Comparison of ENCODE assay signal across 30 mouse cellular contexts in genomic region chr13:89834485-89834884, GRCm38 (mm10).
DNase-seq lines count a peak whose midpoint lies in the region; ATAC-seq and TF ChIP-seq lines count a peak whose summit lies in the region.
"Had no signal": no experiment of that assay in that cellular context is flagged by ENCODE, and none has a peak within 500 bp of the region (broad histone marks: within the 10 kb centered on the region; RNA-seq: fewer than 3 reads in every experiment).

No protein-coding gene starts in this region.

- no peak for TF ChIP-seq CTCF in lung, postnatal 0 days (IDR thresholded peaks at IDR 0.05)
- no peak for TF ChIP-seq CTCF in MEL (IDR thresholded peaks at IDR 0.05 in 2 of 3, conservative IDR thresholded peaks at IDR 0.05 in 1 of 3; ENCODE audit: control insufficient read depth in 1 of 3, insufficient read depth in 1 of 3, low read depth in 2 of 3, low read length in 3 of 3, poor library complexity in 1 of 3, severe bottlenecking in 1 of 3)

- no peaks in the 10 kb centered on the region for H3K36me3 ChIP-seq in lung, postnatal 0 days (ENCODE audit: insufficient read depth, low read length)
- H3K36me3 ChIP-seq in MEL (ENCODE audit: control insufficient read depth in 1 of 2, insufficient read depth in 2 of 2, low read length in 2 of 2) = no peaks in the 10 kb centered on the region
- H3K36me3 ChIP-seq: embryonic facial prominence, embryonic 10.5 days; embryonic facial prominence, embryonic 13.5 days; forebrain, embryonic 12.5 days; heart, embryonic 12.5 days; heart, embryonic 15.5 days; hindbrain, embryonic 10.5 days; hindbrain, embryonic 13.5 days had no signal

- H3K27me3 ChIP-seq in lung, postnatal 0 days (replicated peaks; ENCODE audit: insufficient read depth, low read length) = no peaks in the 10 kb centered on the region
- no peaks in the 10 kb centered on the region for H3K27me3 ChIP-seq in MEL (ENCODE audit: control insufficient read depth in 1 of 2, insufficient read depth in 2 of 2, low read length in 2 of 2)
- H3K27me3 ChIP-seq: embryonic facial prominence, embryonic 13.5 days; forebrain, embryonic 12.5 days; heart, embryonic 12.5 days; heart, embryonic 15.5 days; hindbrain, embryonic 13.5 days; Patski had no signal

- ATAC-seq in lung, postnatal 0 days = no peak
- ATAC-seq in megakaryocyte, adult 5-6 weeks (ENCODE audit: poor library complexity, severe bottlenecking) = peak; percentile 89
- peak; percentile 83 for ATAC-seq in neutrophil, adult 5-6 weeks (ENCODE audit: extremely low read depth, insufficient number of reproducible peaks, low FRiP score, poor library complexity, severe bottlenecking)
- ATAC-seq: CD4-positive, CD25-positive, alpha-beta regulatory T cell, adult 4 months; forebrain, embryonic 16.5 days; hindbrain, embryonic 16.5 days; Patski had no signal

- TF ChIP-seq POLR2A in MEL (IDR thresholded peaks at IDR 0.05; ENCODE audit: control insufficient read depth in 1 of 2, insufficient read depth in 1 of 2, low read depth in 1 of 2, low read length in 2 of 2, poor library complexity in 1 of 2) = no peak

- WGBS in lung, postnatal 0 days = 86% methylated on average over 3 of the region's 3 CpGs

- no peak for TF ChIP-seq RAD21 in MEL (IDR thresholded peaks at IDR 0.05; ENCODE audit: low read depth, low read length)

- no peak for TF ChIP-seq EP300 in lung, postnatal 0 days (IDR thresholded peaks at IDR 0.05)
- TF ChIP-seq EP300 in MEL (IDR thresholded peaks at IDR 0.05; ENCODE audit: low read depth in 1 of 2, low read length in 2 of 2) = no peak

- DNase-seq in lung, postnatal 0 days (ENCODE audit: low spot score) = peak; percentile 16
- no peak for DNase-seq in lung, adult 18-20 months
- DNase-seq in MEL (ENCODE audit: low read depth, low spot score) = peak; percentile 9
- DNase-seq in right cerebral cortex, adult 2 months (ENCODE audit: low spot score in 2 of 2) = no peak
- no peak for DNase-seq in B cell, adult 2 months
- DNase-seq: adrenal gland, postnatal 10 days; adrenal gland, postnatal 36 days; cerebellum, adult 18-20 months; cerebellum, adult 9-10 months; cerebellum, postnatal 25 days; embryo, embryonic 11 days; gastrocnemius, postnatal 10 days; gastrocnemius, postnatal 36 days; heart, adult 11 months; heart, postnatal 10 days; heart, postnatal 36 days had no signal

- H3K4me1 ChIP-seq in lung, postnatal 0 days (ENCODE audit: insufficient read depth, low read depth, low read length) = no peaks in the 10 kb centered on the region
- no peaks in the 10 kb centered on the region for H3K4me1 ChIP-seq in MEL (ENCODE audit: control insufficient read depth in 1 of 2, insufficient read depth in 2 of 2, low read length in 2 of 2)
- H3K4me1 ChIP-seq: forebrain, embryonic 12.5 days; heart, embryonic 12.5 days; heart, embryonic 15.5 days; hindbrain, embryonic 10.5 days; hindbrain, embryonic 13.5 days had no signal

- no peaks in the 10 kb centered on the region for H3K9me3 ChIP-seq in lung, postnatal 0 days (ENCODE audit: low read length)
- H3K9me3 ChIP-seq in MEL (replicated peaks; ENCODE audit: insufficient read depth, low read length) = no peaks in the 10 kb centered on the region
- H3K9me3 ChIP-seq: embryonic facial prominence, embryonic 10.5 days; embryonic facial prominence, embryonic 13.5 days; forebrain, embryonic 12.5 days; heart, embryonic 12.5 days; heart, embryonic 15.5 days; hindbrain, embryonic 10.5 days; hindbrain, embryonic 13.5 days had no signal

- H3K9ac ChIP-seq in lung, postnatal 0 days (replicated peaks; ENCODE audit: low read depth) = no peak overlapping the region
- no peak overlapping the region for H3K9ac ChIP-seq in MEL (ENCODE audit: control insufficient read depth, low read depth, low read length, poor library complexity, severe bottlenecking)
- H3K9ac ChIP-seq: embryonic facial prominence, embryonic 13.5 days; forebrain, embryonic 12.5 days; heart, embryonic 12.5 days; heart, embryonic 15.5 days; hindbrain, embryonic 13.5 days had no signal

- no peak overlapping the region for H3K27ac ChIP-seq in lung, postnatal 0 days (ENCODE audit: low read length)
- H3K27ac ChIP-seq in MEL (ENCODE audit: control insufficient read depth, low read depth, low read length) = no peak overlapping the region
- H3K27ac ChIP-seq: embryonic facial prominence, embryonic 13.5 days; forebrain, embryonic 12.5 days; heart, embryonic 15.5 days; hindbrain, embryonic 10.5 days; hindbrain, embryonic 13.5 days had no signal

- no peak overlapping the region for H3K4me2 ChIP-seq in lung, postnatal 0 days (replicated peaks; ENCODE audit: low read depth, low read length)
- H3K4me2 ChIP-seq: embryonic facial prominence, embryonic 13.5 days; forebrain, embryonic 12.5 days; heart, embryonic 12.5 days; heart, embryonic 15.5 days; hindbrain, embryonic 13.5 days had no signal

- H3K79me2 ChIP-seq in MEL (ENCODE audit: control insufficient read depth, insufficient read depth, low read length, poor library complexity) = no peaks in the 10 kb centered on the region

- no peak overlapping the region for H3K4me3 ChIP-seq in lung, postnatal 0 days (ENCODE audit: low read depth, low read length)
- no peak overlapping the region for H3K4me3 ChIP-seq in MEL (ENCODE audit: control insufficient read depth in 1 of 2, insufficient read depth in 1 of 2, low read depth in 2 of 2, low read length in 2 of 2)
- H3K4me3 ChIP-seq: embryonic facial prominence, embryonic 10.5 days; embryonic facial prominence, embryonic 13.5 days; erythroblast, embryonic 14.5 days; forebrain, embryonic 12.5 days; heart, embryonic 12.5 days; heart, embryonic 15.5 days; hindbrain, embryonic 10.5 days; hindbrain, embryonic 13.5 days had no signal

TF ChIP-seq in MEL, 35 proteins besides CTCF, POLR2A, EP300 and RAD21:
- no peak for TF ChIP-seq POLR2AphosphoS5 (IDR thresholded peaks at IDR 0.05; ENCODE audit: borderline replicate concordance, low read depth, low read length)
- no peak for TF ChIP-seq CHD1 (IDR thresholded peaks at IDR 0.05; ENCODE audit: low read depth, low read length)
- TF ChIP-seq GABPA (IDR thresholded peaks at IDR 0.05; ENCODE audit: low read depth, low read length) = no peak
- no peak for TF ChIP-seq POLR2AphosphoS2 (IDR thresholded peaks at IDR 0.05; ENCODE audit: low read length)
- TF ChIP-seq NRF1 (IDR thresholded peaks at IDR 0.05; ENCODE audit: insufficient read depth, low read depth, low read length, poor library complexity, severe bottlenecking) = no peak
- no peak for TF ChIP-seq MAX (IDR thresholded peaks at IDR 0.05; ENCODE audit: low read length)
- TF ChIP-seq ETS1 (IDR thresholded peaks at IDR 0.05; ENCODE audit: low read depth, low read length) = no peak
- TF ChIP-seq SMC3 (IDR thresholded peaks at IDR 0.05; ENCODE audit: low read depth, low read length) = no peak
- no peak for TF ChIP-seq MAZ (IDR thresholded peaks at IDR 0.05; ENCODE audit: low read depth, low read length)
- TF ChIP-seq MAFK (IDR thresholded peaks at IDR 0.05; ENCODE audit: borderline replicate concordance, low read depth, low read length) = no peak
- TF ChIP-seq ZC3H11A (IDR thresholded peaks at IDR 0.05; ENCODE audit: low read depth, low read length) = no peak
- no peak for TF ChIP-seq ELF1 (IDR thresholded peaks at IDR 0.05; ENCODE audit: low read depth, low read length)
- TF ChIP-seq ZNF384 (IDR thresholded peaks at IDR 0.05; ENCODE audit: low read depth, low read length) = no peak
- TF ChIP-seq JUND (IDR thresholded peaks at IDR 0.05; ENCODE audit: low read depth, low read length) = no peak

Comparison
In these comparisons a context has a peak if more than half of its experiments do, and no peak if none do; other contexts are left out.
1. DNase-seq: peak in lung, postnatal 0 days (single experiment) and MEL (single experiment); none in lung, adult 18-20 months (0 of 2), right cerebral cortex, adult 2 months (0 of 2) and B cell, adult 2 months (0 of 2).